18 mouse cellular contexts compared by ENCODE assay signal in genomic region chr16:19037681-19038080, GRCm38 (mm10).
"Had no signal": no experiment of that assay in that cellular context is flagged by ENCODE, and none has a peak within 500 bp of the region (broad histone marks: within the 10 kb centered on the region; RNA-seq: fewer than 3 reads in every experiment).

No protein-coding gene starts in this region.

- ATAC-seq: liver, embryonic 12.5 days had no signal

- H3K9ac ChIP-seq: kidney, embryonic 15.5 days; limb, embryonic 12.5 days; liver, embryonic 12.5 days; liver, embryonic 15.5 days; lung, embryonic 15.5 days had no signal

- H3K9me3 ChIP-seq: liver, embryonic 15.5 days; lung, embryonic 15.5 days had no signal

- H3K27ac ChIP-seq: kidney, embryonic 15.5 days; limb, embryonic 12.5 days; liver, embryonic 12.5 days; liver, embryonic 15.5 days; lung, embryonic 15.5 days; stomach, postnatal 0 days had no signal

- H3K27me3 ChIP-seq: kidney, embryonic 15.5 days; limb, embryonic 12.5 days; liver, embryonic 12.5 days; liver, embryonic 15.5 days; lung, embryonic 15.5 days; megakaryocyte, embryonic 14.5 days had no signal

- H3K36me3 ChIP-seq: kidney, embryonic 15.5 days; limb, embryonic 12.5 days; liver, embryonic 12.5 days; liver, embryonic 15.5 days; lung, embryonic 15.5 days had no signal

- DNase-seq: kidney, adult 8-10 months; kidney, postnatal 10 days; kidney, postnatal 36 days; liver; lung, adult 18-20 months; lung, postnatal 10 days; lung, postnatal 36 days; midbrain, embryonic 14.5 days; thymus, adult 2 months; thymus, postnatal 25 days had no signal

- H3K4me3 ChIP-seq: kidney, embryonic 15.5 days; limb, embryonic 12.5 days; liver, embryonic 12.5 days; liver, embryonic 15.5 days; lung, embryonic 15.5 days; megakaryocyte, embryonic 14.5 days had no signal

- H3K4me2 ChIP-seq: kidney, embryonic 15.5 days; limb, embryonic 12.5 days; liver, embryonic 12.5 days; liver, embryonic 15.5 days; lung, embryonic 15.5 days; midbrain, embryonic 11.5 days had no signal

- H3K4me1 ChIP-seq: kidney, embryonic 15.5 days; limb, embryonic 12.5 days; liver, embryonic 12.5 days; liver, embryonic 15.5 days; lung, embryonic 15.5 days; megakaryocyte, embryonic 14.5 days had no signal
